8 mouse cellular contexts compared by ENCODE assay signal in the genomic region with DNA sequence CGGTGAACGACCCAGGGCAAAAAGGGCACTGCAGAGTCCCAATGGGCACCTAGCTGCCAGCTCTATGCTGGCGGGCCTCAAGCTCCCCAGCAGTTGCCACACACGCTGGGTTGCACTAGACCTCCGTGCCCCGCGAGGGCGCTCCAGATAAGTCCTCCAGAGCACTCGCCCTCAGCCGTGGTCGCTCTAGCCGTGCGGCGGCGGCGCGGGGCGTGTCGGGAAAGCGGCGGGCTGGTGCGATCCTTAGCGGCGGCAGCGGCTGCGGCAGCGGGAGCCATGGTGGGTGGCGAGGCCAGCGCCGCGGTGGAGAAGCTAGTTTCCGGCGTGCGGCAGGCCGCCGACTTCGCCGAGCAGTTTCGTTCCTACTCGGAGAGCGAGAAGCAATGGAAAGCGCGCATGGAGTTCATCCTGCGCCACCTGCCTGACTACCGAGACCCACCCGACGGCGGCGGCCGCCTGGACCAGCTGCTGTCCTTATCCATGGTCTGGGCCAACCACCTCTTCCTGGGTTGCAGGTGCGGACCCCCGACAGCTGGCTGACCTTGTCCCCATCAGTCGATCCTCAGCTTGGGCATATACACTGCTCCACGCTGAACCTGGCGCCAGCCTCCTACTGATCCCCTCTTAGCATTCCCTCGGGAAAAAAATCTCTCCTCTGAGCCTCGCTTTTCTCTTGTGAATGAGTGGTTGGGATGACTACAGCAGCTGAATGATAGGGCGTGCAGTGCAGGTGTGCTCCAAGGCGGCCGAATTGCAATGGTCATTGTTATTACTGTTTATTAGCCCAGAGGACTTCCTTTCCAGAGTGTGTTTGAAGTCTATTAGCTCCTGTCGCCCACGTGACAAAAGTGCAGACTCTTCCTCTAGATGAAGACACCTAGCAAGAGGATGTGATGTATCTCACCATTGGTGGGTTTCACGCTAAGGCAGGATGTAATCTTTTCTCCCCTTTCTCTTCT. TPM values are rescaled to one million over a fixed set of nuclear protein-coding genes. Genes with fewer than 3 reads are reported as not detected.
DNase-seq lines count a peak whose midpoint lies in the region; ATAC-seq lines count a peak whose summit lies in the region.

A gene (plus strand): TSS at position 219 of the 959 bp plus-strand sequence.

- peaks cover 10% of the 10 kb centered on the region for H3K36me3 ChIP-seq in hindbrain, embryonic 16.5 days (ENCODE audit: control insufficient read depth, insufficient read depth, low read length)
- peaks cover 27% of the 10 kb centered on the region for H3K36me3 ChIP-seq in macrophage (ENCODE audit: inconsistent target)

- H3K27ac ChIP-seq in hindbrain, embryonic 16.5 days (ENCODE audit: low read depth, low read length) = peak within 1 kb of the TSS; percentile 26
- peak within 1 kb of the TSS; percentile 58 for H3K27ac ChIP-seq in macrophage

- peak; percentile 97 for ATAC-seq in hindbrain, embryonic 16.5 days

- peak; percentile 96 for DNase-seq in T-cell, adult 2 months (ENCODE audit: low spot score)
- DNase-seq in cerebellum, postnatal 36 days = peak; percentile 99
- DNase-seq in gastrocnemius, adult 18-20 months (ENCODE audit: low spot score) = peak; percentile 98
- DNase-seq in left cerebral cortex, adult 18-20 months (ENCODE audit: low spot score in 2 of 2) = peak; percentile 99
- peak; percentile 96 for DNase-seq in right cerebral cortex, adult 18-20 months
- peak; percentile 85 for DNase-seq in urinary bladder, postnatal 10 days (ENCODE audit: low spot score)

- 3% methylated on average over 62 of the region's 63 CpGs for WGBS in hindbrain, embryonic 16.5 days
- under 1% methylated on average over 62 of the region's 63 CpGs for WGBS in macrophage (ENCODE audit: missing documents)

- H3K4me1 ChIP-seq in hindbrain, embryonic 16.5 days (ENCODE audit: control insufficient read depth, insufficient read depth, low read depth, low read length) = peaks cover 14% of the 10 kb centered on the region

- H3K9ac ChIP-seq in hindbrain, embryonic 16.5 days (ENCODE audit: low read depth, low read length) = peak within 1 kb of the TSS; percentile 83

- H3K27me3 ChIP-seq in hindbrain, embryonic 16.5 days (replicated peaks; ENCODE audit: control insufficient read depth, insufficient read depth, low read length) = no peaks in the 10 kb centered on the region

- H3K79me2 ChIP-seq in macrophage (ENCODE audit: inconsistent target) = peaks cover 27% of the 10 kb centered on the region

- peak within 1 kb of the TSS; percentile 84 for H3K4me2 ChIP-seq in hindbrain, embryonic 16.5 days (ENCODE audit: low read length)

- no peaks in the 10 kb centered on the region for H3K9me3 ChIP-seq in hindbrain, embryonic 16.5 days (ENCODE audit: control insufficient read depth, low read length)

- peak within 1 kb of the TSS; percentile 60 for H3K4me3 ChIP-seq in hindbrain, embryonic 16.5 days (ENCODE audit: low read length)
- peak within 1 kb of the TSS; percentile 66 for H3K4me3 ChIP-seq in macrophage (ENCODE audit: inconsistent target)

RNA-seq across cellular contexts. Expression of the gene that starts here (rescaled TPM):
- 10 to 100 TPM; 24.3 to 27.2 TPM for total RNA-seq in gastrocnemius, adult 18-20 months (2021)
- polyA plus RNA-seq in hindbrain, embryonic 16.5 days (2015; fragmentation: Nextera tagmentation; extraction: Ambion mirVana) = 121 and 122 TPM in 2 replicates
- total RNA-seq in left cerebral cortex, adult 18-20 months (2021) = 10 to 100 TPM; 45.7 to 45.8 TPM
- 1 to 10 TPM in 22 of 26 experiments, under 1 TPM in 4; 0.71 to 8.7 (median 3.0) TPM for total RNA-seq in macrophage (2018; cell fraction: chromatin; rRNA removed)
- total RNA-seq in macrophage (2018; cell fraction: cytosol; rRNA removed) = 10 to 100 TPM; 17.1 to 39.7 (median 31.0) TPM
- total RNA-seq in macrophage (2018; cell fraction: nucleus; rRNA removed) = 10 to 100 TPM in 11 of 26 experiments, 1 to 10 TPM in 15; 2.3 to 23.6 (median 9.0) TPM
- 23.7 to 60.3 TPM (median 39.3 TPM) in 3 replicates for polyA plus RNA-seq in macrophage (2018)

Comparison
In these comparisons a context has a peak if more than half of its experiments do, and no peak if none do; other contexts are left out.
1. Peak in every context shown above with its lines: DNase-seq, ATAC-seq, H3K4me3 ChIP-seq and H3K27ac ChIP-seq.